Mouse (Mus musculus): ENCODE results near the gene Togaram1.

DNA sequence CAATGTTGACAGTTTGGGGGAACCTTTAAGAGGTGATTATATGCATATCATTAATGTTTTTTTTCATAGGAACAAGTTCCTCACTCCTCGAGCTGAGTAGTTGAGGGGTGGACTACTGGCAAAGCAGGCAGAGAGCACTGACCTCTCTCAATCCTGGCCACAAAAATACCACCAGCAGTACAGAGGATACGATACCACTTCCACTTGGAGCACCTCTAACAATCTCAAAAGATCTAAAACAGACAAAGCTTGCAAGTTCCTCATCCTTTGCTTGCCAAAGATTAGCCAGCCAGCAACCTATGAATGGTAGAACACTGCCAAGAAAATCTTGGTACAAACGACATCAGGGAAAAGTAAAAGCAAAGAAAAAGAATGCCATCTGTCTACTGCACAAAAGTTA, 100.6 kb downstream of the Togaram1 start:
- TF ChIP-seq CTCF (IDR thresholded peaks at IDR 0.05 in 2 of 3, conservative IDR thresholded peaks at IDR 0.05 in 1 of 3; ENCODE audit: control insufficient read depth in 1 of 3, insufficient read depth in 1 of 3, low read depth in 2 of 3, low read length in 3 of 3, poor library complexity in 1 of 3, severe bottlenecking in 1 of 3), result no peak
- no peak for TF ChIP-seq POLR2A (IDR thresholded peaks at IDR 0.05; ENCODE audit: control insufficient read depth in 1 of 2, insufficient read depth in 1 of 2, low read depth in 1 of 2, low read length in 2 of 2, poor library complexity in 1 of 2)

All from MEL (cell line).